Mouse (Mus musculus) regulatory T cell (primary cell): Measurements from ENCODE around the gene Gm3604.
"Not testable (repeated sequence)": the region's sequence is repeated elsewhere in the genome, so short reads cannot be mapped to it uniquely, and the experiment has no call there.

Source experiments
- in situ Hi-C: fragments of 300-600 bp; cut with MboI, MseI; formaldehyde crosslinking; loops from one replicate; pipeline ENCODE4 v1.15.1; 2025; ENCODE audit warnings: high pct_unique_total_duplicates

The Gm3604 gene

GRCm38 (mm10) chr13:62382952-62383351, at the start of gene Gm3604:
TSS of gene Gm3604 (minus strand) at chr13:62383177.
- in situ Hi-C loops, result not testable (repeated sequence)

- in situ Hi-C loops, result loop anchor here (5.0 kb wide), 1 partner anchor 282 kb away; no protein-coding TSS in a partner anchor
These were observed 16.2 kb upstream of the Gm3604 start for GRCm38 (mm10) chr13:62399206-62399605.

DNA sequence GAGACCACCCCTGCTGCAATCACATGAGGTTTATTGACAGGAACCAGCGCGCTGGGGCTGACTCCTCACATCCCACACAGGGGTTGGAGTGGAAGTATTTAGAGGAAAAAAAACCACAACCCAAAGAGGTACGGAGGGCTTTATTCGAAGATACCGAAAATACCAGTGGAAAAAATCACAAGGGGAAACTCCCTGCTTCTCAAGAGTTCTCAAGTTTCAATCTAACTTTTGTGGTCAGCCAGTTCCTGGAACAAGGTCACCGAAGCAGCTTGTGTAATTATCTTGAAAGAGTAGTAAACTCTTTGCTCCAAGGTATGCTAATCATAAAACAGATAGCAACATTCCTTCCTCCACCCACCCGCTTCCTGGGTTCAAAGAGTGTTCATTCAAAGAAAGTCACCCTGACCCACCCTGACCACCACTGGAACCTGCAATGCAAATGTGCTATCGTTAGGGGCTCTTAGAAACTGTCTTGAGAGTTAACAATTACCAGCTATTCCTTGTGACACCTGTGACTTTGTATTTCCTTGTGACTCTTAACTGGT, 7.2 kb upstream of the Gm3604 start:
- in situ Hi-C loops, result not testable (repeated sequence)

GRCm38 (mm10) chr13:62331786-62332185, 51.2 kb downstream of the Gm3604 start:
- in situ Hi-C loops, result no loop called here

DNA sequence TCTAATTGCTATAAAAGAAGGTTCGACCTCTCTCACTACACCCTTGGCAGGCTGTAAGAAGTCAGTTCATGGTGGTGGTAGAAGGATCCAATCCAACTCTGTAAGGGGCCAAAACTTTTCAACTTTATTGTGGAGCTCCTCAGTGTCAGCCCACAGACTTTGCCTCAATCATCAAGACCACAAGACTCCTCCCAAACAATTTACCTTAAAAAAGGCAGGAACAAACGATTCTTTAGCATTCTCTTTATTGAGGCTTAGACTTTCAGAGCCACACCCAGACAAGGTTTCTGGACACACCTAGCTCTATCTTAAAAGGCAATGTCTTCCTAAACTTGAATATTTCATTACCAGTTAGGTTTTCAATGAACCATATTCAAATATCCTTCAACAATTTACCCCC, 51.6 kb downstream of the Gm3604 start:
- in situ Hi-C loops, result no loop called here
